Mouse (Mus musculus) forebrain, embryonic 15.5 days (tissue): Measurements from ENCODE around the gene Tial1. TPM values are rescaled to one million over a fixed set of nuclear protein-coding genes. Genes with fewer than 3 reads are reported as not detected.

Source experiments
- ATAC-seq: fragments of 200-750 bp; cut with Nextera tagmentation; replicated peaks from 2 replicates; pipeline ENCODE4 v1.8.0; 2017; ENCODE audit warnings: mild to moderate bottlenecking, moderate TSS enrichment, moderate library complexity
- H3K27ac ChIP-seq: fragments of 300-500 bp; sonication (generic); replicated peaks from 2 replicates; pipeline ENCODE4 v1.5.1; 2015; ENCODE audit warnings: mild to moderate bottlenecking, inconsistent platforms
- H3K27me3 ChIP-seq: fragments of 300-500 bp; sonication (generic); 2 replicates; pipeline ENCODE4 v1.6.1; 2015; ENCODE audit warnings: inconsistent platforms
- H3K36me3 ChIP-seq: fragments of 300-500 bp; sonication (generic); 2 replicates; pipeline ENCODE4 v1.6.1; 2015; ENCODE audit warnings: mild to moderate bottlenecking, inconsistent platforms
- H3K4me1 ChIP-seq: fragments of 300-500 bp; sonication (generic); 2 replicates; pipeline ENCODE4 v1.6.1; 2015; ENCODE audit warnings: inconsistent platforms
- H3K4me2 ChIP-seq: fragments of 300-500 bp; sonication (generic); replicated peaks from 2 replicates; pipeline ENCODE4 v1.6.1; 2015; ENCODE audit warnings: mild to moderate bottlenecking, inconsistent platforms
- H3K4me3 ChIP-seq: fragments of 300-500 bp; sonication (generic); 2 replicates; pipeline ENCODE4 v1.5.1; 2015; ENCODE audit warnings: mild to moderate bottlenecking, inconsistent platforms
- H3K9ac ChIP-seq: fragments of 300-500 bp; sonication (generic); replicated peaks from 2 replicates; pipeline ENCODE4 v1.6.1; 2015; ENCODE audit warnings: mild to moderate bottlenecking, inconsistent platforms
- H3K9me3 ChIP-seq: fragments of 300-500 bp; sonication (generic); 2 replicates; pipeline ENCODE4 v1.6.1; 2016; ENCODE audit warnings: inconsistent platforms
- WGBS: fragments of 180-500 bp; shearing (Covaris S2); methylation state at CpG from one replicate; pipeline ENCODE4 v1.1.7; 2015; ENCODE audit warnings: mixed read lengths; 5-methylcytosine and 5-hydroxymethylcytosine counted together
- microRNA-seq: library from miRNA; unstranded; fragments of <30 nt; microRNA quantifications from one replicate; pipeline ENCODE4, GENCODE M21; 2016
- polyA plus RNA-seq: library from polyadenylated mRNA; unstranded; fragments of >200 nt; fragmentation: Nextera tagmentation; extraction: Ambion mirVana; gene quantifications from 2 replicates; pipeline ENCODE4 v1.2.1, GENCODE M21; 2015

The Tial1 gene
- polyA plus RNA-seq, 1 experiment from 2014 or later = 35.0 TPM

DNA sequence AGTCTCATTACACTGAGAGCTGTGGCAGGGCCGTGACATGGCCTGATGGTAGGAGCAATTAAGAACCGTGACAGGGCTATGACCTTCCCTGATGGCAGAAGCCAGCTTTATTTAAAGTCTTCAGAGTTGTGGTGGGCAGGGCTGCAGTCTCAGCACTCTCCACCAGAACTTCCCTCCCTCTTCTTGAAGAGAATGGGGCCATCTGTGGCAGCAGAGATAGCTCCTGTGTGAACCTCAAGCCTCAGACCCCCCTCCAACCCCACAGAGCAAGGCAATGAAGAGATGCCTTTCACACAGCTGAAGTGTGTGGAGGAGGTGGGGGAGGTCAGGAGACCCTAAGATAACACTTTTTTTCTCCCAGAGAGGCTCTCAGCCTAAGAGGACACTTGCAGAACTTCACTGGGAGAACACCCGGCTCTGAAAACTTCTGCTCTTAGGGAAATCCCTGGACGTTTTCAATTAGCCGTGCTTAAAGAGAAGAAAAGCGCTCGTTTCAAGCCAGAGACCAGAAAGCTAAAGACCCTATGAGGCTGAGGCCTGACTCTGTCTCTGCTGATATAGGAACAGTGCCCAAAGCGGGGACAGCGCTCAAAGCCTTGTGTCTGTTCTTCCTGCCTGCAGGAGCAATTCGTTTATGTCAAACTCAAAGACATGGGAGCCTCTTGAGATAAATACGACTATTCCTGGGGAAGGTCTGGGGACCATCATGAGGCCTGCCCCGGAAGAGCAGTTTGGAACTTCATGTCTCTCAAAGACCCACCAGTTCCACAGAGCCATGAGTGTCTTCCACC is 70.1 kb downstream of the Tial1 start:
- H3K27me3 ChIP-seq = no peaks in the 10 kb centered on the region
- H3K9me3 ChIP-seq = no peaks in the 10 kb centered on the region
- H3K4me1 ChIP-seq = no peaks in the 10 kb centered on the region
- WGBS = 63% methylated on average over 12 of the region's 12 CpGs
- H3K4me3 ChIP-seq = no peak overlapping the region
- ATAC-seq = no peak
- H3K9ac ChIP-seq = no peak overlapping the region
- H3K27ac ChIP-seq = no peak overlapping the region
- H3K4me2 ChIP-seq = no peak overlapping the region
- no peaks in the 10 kb centered on the region for H3K36me3 ChIP-seq

Small RNA genes within 50 kb of the gene (microRNA-seq; reads per million reads assigned to microRNA genes)
- not detected for gene Gm24365

Other genes starting within 250 kb of the Tial1 start
- gene Armc5, start 224.4 kb downstream of the Tial1 start, polyA plus RNA-seq = 11.0 and 12.0 TPM in 2 replicates
- gene 9130023H24Rik, start 223.7 kb downstream of the Tial1 start, polyA plus RNA-seq = 8.8 and 9.7 TPM in 2 replicates
- 14.0 and 14.6 TPM in 2 replicates for gene Tgfb1i1, start 214.9 kb downstream of the Tial1 start, polyA plus RNA-seq
- gene Slc5a2, start 196.1 kb downstream of the Tial1 start, polyA plus RNA-seq = not detected in 2 replicates
- gene BC017158, start 163.5 kb downstream of the Tial1 start, polyA plus RNA-seq = 13.1 and 14.2 TPM in 2 replicates
- 21.9 and 22.2 TPM in 2 replicates for gene Rgs10, start 43.0 kb downstream of the Tial1 start, polyA plus RNA-seq
- 1.4 and 2.2 TPM in 2 replicates for gene Bag3, start 61.9 kb upstream of the Tial1 start, polyA plus RNA-seq
- 295 and 316 TPM in 2 replicates for gene Inpp5f, start 149.6 kb upstream of the Tial1 start, polyA plus RNA-seq